Mouse (Mus musculus) regulatory T cell (primary cell): Measurements from ENCODE around the gene Aff3.

ENCODE experiments used
- in situ Hi-C: fragments of 300-600 bp; cut with MboI, MseI; formaldehyde crosslinking; loops from one replicate; pipeline ENCODE4 v1.15.1; 2025; ENCODE audit warnings: high pct_unique_total_duplicates

Aff3 gene

GRCm38 (mm10) chr1:38332919-38333318 is 331.8 kb downstream of the Aff3 start:
- in situ Hi-C loops, result no loop called here

GRCm38 (mm10) chr1:38324206-38324605 is 340.5 kb downstream of the Aff3 start:
- in situ Hi-C loops, result no loop called here

GRCm38 (mm10) chr1:38321861-38322260 is 342.9 kb downstream of the Aff3 start:
- in situ Hi-C loops, result no loop called here

- in situ Hi-C loops, result no loop called here
Observed at GRCm38 (mm10) chr1:38320971-38321305, 343.8 kb downstream of the Aff3 start.

DNA sequence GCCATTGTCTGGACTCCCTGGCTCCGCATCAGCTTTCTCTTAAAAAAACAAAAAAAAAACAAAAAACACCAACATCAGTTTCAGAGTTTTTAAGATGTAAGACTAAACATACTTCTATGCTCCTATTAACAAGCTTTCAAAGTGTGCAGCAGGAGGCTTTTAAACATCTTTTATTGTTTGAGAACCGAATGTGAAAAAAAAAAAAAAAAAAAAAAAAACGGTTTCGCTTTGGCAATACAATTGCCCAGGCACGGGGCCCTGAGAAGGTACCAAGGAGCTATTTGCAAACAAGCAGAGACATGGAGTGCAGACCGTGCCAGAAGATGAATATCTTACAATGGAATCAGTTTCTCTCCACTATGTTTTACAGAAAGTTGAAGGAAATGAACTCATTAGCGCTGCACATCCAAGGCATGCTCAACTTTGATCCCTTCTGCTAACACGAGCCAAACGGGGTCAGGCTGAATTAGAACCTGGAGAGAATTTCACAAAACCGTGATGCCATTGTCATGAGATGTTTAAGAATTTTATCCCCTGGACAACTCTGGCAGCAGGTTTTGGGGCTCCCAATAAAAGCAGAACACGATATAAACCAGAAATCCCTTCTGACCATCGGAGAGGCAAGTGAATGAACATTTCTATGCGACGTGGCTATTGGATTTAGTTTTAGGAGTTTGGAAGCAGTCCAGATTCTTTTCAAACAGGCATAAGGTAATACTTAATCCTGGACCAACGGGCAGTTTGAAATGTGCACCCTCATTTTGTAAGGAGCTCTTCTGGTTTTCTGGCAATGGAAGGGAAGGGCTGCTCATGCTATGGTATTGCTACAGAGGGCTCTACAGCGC is 344.4 kb downstream of the Aff3 start:
- in situ Hi-C loops, result no loop called here

DNA sequence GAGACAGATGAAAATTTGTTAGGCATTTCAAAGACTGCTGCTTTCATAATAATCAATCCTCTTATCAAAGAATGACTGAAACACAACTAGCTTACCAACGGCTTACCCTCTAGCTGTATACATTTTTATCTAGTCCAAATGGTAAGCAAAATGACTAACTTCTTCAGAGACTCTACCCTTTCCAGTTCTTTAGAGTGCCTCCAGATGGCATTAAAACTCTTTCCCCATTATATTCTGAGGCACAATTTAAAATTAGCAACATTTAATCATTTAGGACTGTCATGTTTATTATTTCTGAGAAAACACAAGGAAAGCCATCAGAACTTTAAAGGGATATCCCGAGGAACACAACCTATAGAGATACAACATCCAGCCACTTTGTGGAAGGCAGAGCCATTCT is 346.1 kb downstream of the Aff3 start:
- in situ Hi-C loops, result no loop called here

GRCm38 (mm10) chr1:38315992-38316391 is 348.8 kb downstream of the Aff3 start:
- in situ Hi-C loops, result no loop called here

DNA sequence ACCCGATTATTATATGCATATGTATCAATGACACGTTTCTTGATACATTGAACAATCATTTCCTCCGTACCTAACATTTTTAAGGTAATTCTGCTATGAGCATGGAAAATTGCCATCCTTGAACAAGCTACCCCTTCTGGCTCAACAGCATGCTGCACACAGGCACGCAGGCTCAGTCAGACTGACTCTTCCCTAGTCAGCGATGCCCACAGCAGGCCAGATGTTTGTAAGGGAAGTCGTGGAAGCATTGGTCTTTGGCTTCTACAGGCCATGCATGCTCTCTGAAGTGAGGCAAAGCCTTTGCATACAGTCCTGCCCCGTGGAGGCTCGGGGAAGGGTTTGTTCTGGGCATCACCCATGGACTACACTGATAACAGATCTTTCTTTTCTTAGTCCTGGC is 354.3 kb downstream of the Aff3 start:
- in situ Hi-C loops, result no loop called here

GRCm38 (mm10) chr1:38310076-38310475 is 354.7 kb downstream of the Aff3 start:
- in situ Hi-C loops, result no loop called here

DNA sequence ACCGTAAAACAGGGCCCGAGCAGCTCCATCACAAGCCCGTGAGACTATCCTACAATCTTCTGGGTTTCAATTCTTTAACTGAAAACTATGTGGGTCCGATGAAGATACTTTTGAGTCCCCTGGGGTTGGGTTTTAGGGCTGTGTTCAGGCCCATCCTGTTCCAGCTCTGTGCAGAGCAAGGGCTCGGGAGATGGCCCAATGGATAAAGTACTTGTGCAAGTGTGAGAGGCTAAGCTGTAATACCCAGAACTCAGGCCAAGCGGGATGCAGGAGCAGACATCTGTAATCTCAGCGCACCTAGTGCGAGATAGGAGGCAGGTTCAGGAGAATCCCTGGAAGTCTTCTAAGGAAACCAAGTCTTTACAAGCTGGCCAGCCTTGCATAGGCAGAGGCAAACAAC is 355.4 kb downstream of the Aff3 start:
- in situ Hi-C loops, result no loop called here

DNA sequence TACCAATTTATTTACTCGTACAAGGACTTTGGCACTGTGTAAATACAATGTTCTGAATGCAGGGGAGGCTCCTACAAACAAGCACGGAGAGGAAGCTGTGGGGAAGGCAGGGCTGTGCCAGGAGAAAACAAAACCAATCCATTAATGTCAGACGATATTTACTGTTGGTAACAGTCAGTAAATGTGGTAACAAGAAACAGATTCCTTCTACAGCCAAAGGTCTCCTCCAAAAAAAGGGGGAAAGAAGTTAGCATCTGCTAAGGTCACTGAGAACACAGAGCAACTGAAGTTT is 356.1 kb downstream of the Aff3 start:
- in situ Hi-C loops, result no loop called here

DNA sequence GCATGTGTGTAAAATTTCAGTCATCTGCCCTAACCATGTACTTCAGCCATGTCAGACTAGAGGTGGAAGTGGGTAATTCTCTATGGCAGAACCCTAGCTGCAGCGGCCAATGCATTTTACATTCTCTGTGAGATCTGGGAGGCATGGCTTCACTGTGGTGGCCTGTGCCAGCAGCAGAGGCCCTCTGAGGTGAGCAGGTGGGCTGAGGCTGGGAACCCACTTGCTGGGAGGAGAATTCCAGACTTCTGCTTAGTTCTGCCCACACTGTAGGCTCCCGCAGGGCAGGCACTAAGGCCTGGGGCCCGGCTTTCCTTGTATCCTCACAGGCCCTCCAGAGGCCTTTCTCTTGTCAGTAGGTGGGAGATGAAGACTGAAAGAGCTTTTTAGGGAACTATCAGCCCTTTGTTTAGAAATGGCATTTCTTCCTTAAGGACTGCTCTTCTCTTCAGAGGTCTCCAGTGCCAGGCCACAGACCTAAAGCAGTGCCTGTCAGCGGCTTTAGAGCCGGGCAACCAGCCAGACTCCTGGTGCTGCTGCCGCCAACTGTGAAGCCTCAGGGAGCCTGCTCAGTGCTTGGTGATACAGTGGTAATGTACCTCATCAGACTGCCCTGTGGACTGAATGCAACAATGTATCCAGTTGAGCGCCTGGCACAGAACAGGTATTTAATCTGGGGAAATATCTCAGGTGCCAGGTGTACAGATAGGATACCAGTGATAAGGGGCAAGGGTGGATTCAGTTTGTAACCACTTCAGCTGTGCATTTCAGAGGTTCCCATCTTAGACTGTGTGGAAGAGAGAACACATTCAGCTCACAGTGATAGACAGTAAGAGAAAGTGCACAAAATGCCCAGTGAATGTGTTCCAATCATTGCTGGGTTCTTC is 356.7 kb downstream of the Aff3 start:
- in situ Hi-C loops, result no loop called here

- in situ Hi-C loops, result no loop called here
Observed at GRCm38 (mm10) chr1:38307234-38307633, 357.5 kb downstream of the Aff3 start.

GRCm38 (mm10) chr1:38306146-38306545 is 358.6 kb downstream of the Aff3 start:
- in situ Hi-C loops, result no loop called here

GRCm38 (mm10) chr1:38304376-38304775 is 360.4 kb downstream of the Aff3 start:
- in situ Hi-C loops, result no loop called here

DNA sequence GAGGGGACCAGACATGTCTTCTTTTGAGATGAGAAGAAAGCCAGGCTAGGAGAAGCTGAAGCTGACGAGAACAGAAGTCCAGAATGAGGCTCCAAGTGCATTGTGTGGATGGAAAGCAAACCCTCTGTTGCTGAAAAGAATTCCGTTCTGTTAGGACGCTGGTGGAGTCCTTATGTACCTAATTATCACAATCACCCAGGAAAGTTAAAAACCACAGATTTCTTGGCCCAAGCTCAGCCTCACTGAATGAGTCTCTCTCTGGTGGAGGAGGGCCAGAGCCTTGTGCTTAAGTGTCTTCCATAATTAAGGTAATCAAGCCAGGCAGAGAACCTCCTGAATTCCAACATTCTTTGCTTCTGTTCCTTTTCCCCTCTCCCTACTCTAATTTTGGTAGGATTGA is 366.5 kb downstream of the Aff3 start:
- in situ Hi-C loops, result no loop called here

DNA sequence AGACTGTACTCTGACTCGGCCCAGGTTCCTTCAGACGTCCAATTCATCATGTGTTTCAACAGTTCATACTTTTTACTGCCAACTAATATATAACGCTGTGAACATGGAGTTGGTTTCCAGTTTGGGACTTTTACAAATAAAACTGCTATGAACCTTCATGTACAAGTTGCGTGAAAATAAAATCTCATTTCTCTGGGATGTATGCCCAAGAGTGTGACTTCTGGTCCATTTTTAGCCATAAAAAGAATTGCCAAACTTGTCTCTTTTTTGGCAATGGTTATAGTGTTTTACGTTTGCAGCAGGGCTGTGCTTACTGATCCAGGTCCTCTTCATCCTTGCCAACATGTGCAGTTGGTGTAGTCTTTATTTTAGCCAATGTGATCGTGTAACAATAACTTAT is 369.8 kb downstream of the Aff3 start:
- in situ Hi-C loops, result no loop called here

DNA sequence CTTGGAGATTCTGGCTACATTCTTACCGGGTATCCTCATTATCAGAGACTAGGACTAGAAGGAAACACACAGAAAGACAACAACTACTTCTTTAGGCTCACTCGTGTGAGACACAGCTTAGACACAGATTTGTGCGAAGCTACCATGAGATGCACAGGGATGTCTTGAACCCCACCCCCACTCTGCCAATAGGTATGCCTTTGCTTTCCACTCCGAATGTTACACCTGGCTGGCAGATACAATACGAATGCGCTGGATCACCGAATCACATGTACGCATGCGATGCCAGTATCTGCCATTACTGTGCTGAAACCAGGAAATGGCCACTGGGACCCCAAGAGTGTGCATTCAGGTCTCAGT is 370.4 kb downstream of the Aff3 start:
- in situ Hi-C loops, result no loop called here

DNA sequence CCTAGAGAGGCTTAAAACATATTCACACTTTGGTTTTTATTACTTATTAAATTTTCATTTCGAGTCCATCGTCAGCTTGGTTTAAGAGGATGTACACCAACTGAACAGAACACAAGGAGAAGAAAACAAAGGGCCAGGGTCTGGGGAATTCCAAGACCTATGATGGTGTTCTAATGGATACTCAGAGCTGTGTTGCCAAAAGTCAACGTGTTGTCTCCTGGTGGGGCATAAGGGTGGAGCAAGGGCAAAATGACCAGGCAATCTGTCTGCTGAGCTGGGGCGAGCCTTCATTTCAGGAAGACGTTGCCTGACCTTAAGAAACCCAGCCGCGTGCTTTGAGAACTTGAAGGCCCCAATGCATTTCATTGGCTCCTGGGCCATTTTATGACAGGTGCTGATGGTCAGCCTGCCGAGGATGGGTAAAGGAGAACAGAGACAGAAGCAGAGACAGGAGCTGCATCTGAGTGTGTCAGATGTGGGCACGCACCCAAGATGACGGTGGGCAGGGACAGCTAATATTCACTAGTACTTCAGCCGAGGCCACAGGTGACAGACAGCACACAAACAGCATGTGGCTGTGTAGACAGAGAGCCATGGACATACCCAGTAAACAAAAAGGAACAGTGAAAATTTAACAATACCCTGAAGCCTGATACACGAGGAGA is 371.0 kb downstream of the Aff3 start:
- in situ Hi-C loops, result no loop called here

- in situ Hi-C loops, result no loop called here
Observed at GRCm38 (mm10) chr1:38292851-38293250, 371.9 kb downstream of the Aff3 start.

DNA sequence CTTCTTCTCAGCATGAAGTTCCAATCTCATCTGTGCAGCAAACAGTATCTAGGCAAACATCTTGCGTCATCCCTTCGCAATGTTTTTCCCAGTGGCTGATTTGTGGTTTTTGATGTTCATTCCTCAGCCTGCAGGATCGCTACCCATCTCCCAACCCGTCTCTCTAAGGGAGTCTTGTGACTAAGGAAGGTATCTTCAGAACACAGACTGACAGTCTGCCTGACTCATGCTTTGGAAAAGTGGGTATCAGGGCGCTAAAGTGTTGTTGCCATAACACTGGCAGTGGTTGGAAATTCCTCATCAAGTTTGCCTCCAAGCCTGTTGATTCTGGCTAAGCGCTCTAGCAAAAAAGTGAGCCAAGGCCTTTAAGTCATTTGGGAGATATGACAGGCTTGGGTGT is 372.8 kb downstream of the Aff3 start:
- in situ Hi-C loops, result no loop called here

DNA sequence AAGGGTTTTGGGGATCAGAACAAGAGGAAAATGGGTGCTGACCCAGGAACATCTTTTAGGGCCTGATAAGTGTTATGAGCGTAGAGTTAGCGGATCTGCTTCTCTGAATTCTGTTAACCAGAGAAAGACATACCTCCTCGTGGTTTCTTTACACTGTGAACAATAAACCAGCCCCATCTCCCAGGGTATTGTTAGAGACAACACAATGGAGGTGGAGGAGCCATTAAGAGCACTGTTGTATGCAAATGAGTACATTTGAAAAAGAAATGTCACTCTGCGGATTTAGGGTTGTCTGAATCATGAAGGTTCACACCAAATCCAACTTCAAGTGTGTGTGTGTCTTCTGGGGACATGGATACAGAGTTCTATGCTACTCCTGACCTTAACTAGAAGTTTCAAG is 373.3 kb downstream of the Aff3 start:
- in situ Hi-C loops, result no loop called here

GRCm38 (mm10) chr1:38290881-38291280 is 373.9 kb downstream of the Aff3 start:
- in situ Hi-C loops, result no loop called here
